ENCODE assay signal across 11 mouse cellular contexts in genomic region chr6:128804823-128805640, GRCm38 (mm10). TPM values are rescaled to one million over a fixed set of nuclear protein-coding genes. Genes with fewer than 3 reads are reported as not detected.
A peak's percentile ranks its signal among the peaks of the same experiment; 100 is the strongest.
DNase-seq lines count a peak whose midpoint lies in the region; ATAC-seq lines count a peak whose summit lies in the region.
"Not testable (repeated sequence)": the region's sequence is repeated elsewhere in the genome, so short reads cannot be mapped to it uniquely, and the experiment has no call there.
"Had no signal": no experiment of that assay in that cellular context is flagged by ENCODE, and none has a peak within 500 bp of the region (broad histone marks: within the 10 kb centered on the region; RNA-seq: fewer than 3 reads in every experiment).

No protein-coding gene starts in this region.

- 62% methylated on average over 7 of the region's 7 CpGs for WGBS in forebrain, embryonic 14.5 days

- H3K9me3 ChIP-seq in forebrain, embryonic 14.5 days (replicated peaks; ENCODE audit: control insufficient read depth, low read length), result not testable (repeated sequence)

- not testable (repeated sequence) for H3K4me2 ChIP-seq in forebrain, embryonic 14.5 days (ENCODE audit: low read length)

- DNase-seq in ES-CJ7 (ENCODE audit: low read depth, low spot score), result peak; percentile 78
- peak; percentile 32 for DNase-seq in cerebellum, adult 11-12 months
- DNase-seq in forebrain, embryonic 14.5 days (ENCODE audit: low spot score), result peak; percentile 77
- peak; percentile 65 to 76 for DNase-seq in heart, postnatal 14 days
- peak; percentile 57 for DNase-seq in layer of hippocampus, adult 11-12 months (ENCODE audit: low spot score)
- peak; percentile 87 for DNase-seq in lung, postnatal 36 days
- peak; percentile 52 for DNase-seq in ovary, postnatal 36 days (ENCODE audit: low spot score)
- DNase-seq in thymus, postnatal 36 days, result peak; percentile 58 to 67

- not testable (repeated sequence) for H3K36me3 ChIP-seq in forebrain, embryonic 14.5 days (ENCODE audit: control insufficient read depth, insufficient read depth, low read length)

- H3K4me3 ChIP-seq in forebrain, embryonic 14.5 days (ENCODE audit: low read depth, low read length), result not testable (repeated sequence)

- intact Hi-C loops in heart, postnatal 14 days (cut with DNase I), result loop anchor here (1.0 kb wide), 1 partner anchor 38 kb away; no protein-coding TSS in a partner anchor

- not testable (repeated sequence) for H3K4me1 ChIP-seq in forebrain, embryonic 14.5 days (ENCODE audit: control insufficient read depth, insufficient read depth, low read length)

- not testable (repeated sequence) for H3K27ac ChIP-seq in forebrain, embryonic 14.5 days (ENCODE audit: low read depth, low read length)

- not testable (repeated sequence) for H3K27me3 ChIP-seq in forebrain, embryonic 14.5 days (replicated peaks; ENCODE audit: control insufficient read depth, insufficient read depth, low read length)

- H3K9ac ChIP-seq in forebrain, embryonic 14.5 days (ENCODE audit: low read length), result not testable (repeated sequence)

- ATAC-seq in forebrain, embryonic 14.5 days, result peak; percentile 33

RNA-seq across cellular contexts. Expression of gene Klrb1c, which starts 16.0 kb away (rescaled TPM):
- polyA plus RNA-seq in forebrain, embryonic 14.5 days (2014; fragmentation: Nextera tagmentation; extraction: Ambion mirVana), result not detected in 2 replicates
- total RNA-seq in heart, postnatal 14 days (2021), result under 1 TPM in 1 of 2 experiments, not detected in 1; 0.12 TPM
- polyA plus RNA-seq: heart, embryonic 11.5 days had no signal

RNA-seq across cellular contexts. Expression of gene Gm44511, which starts 21.1 kb away (rescaled TPM):
- not detected in 2 replicates for polyA plus RNA-seq in forebrain, embryonic 14.5 days (2014; fragmentation: Nextera tagmentation; extraction: Ambion mirVana)
- total RNA-seq in heart, postnatal 14 days (2021), result not detected
- total RNA-seq: adrenal gland, postnatal 4 days had no signal
- polyA plus RNA-seq: heart, embryonic 11.5 days; liver, embryonic 12.5 days had no signal

RNA-seq across cellular contexts. Expression of gene Klrb1b, which starts 21.1 kb away (rescaled TPM):
- polyA plus RNA-seq in forebrain, embryonic 14.5 days (2014; fragmentation: Nextera tagmentation; extraction: Ambion mirVana), result not detected in 2 replicates
- under 1 TPM in 1 of 2 experiments, not detected in 1; 0.17 TPM for total RNA-seq in heart, postnatal 14 days (2021)
- polyA plus RNA-seq: heart, embryonic 11.5 days; liver, embryonic 12.5 days had no signal

Comparison
In these comparisons a context has a peak if more than half of its experiments do, and no peak if none do; other contexts are left out.
1. DNase-seq: peak in every context shown above with its lines; median percentile 87 in lung, postnatal 36 days; 78 in ES-CJ7; 77 in forebrain, embryonic 14.5 days; 70 in heart, postnatal 14 days; 62 in thymus, postnatal 36 days; 57 in layer of hippocampus, adult 11-12 months; 52 in ovary, postnatal 36 days; 32 in cerebellum, adult 11-12 months.